Mouse (Mus musculus) heart, adult 2 months (tissue): ENCODE measurements around the gene Ppp6c. TPM values are rescaled to one million over a fixed set of nuclear protein-coding genes. Genes with fewer than 3 reads are reported as not detected.

Experiments
- DNase-seq, 2 experiments: peaks; one replicate each; pipeline ENCODE4 v3.0.0; 2021
- H3K27ac ChIP-seq: fragments of 200-600 bp; 2 replicates; pipeline ENCODE4 v1.8.1; 2022
- H3K27me3 ChIP-seq: fragments of 200-500 bp; 2 replicates; pipeline ENCODE4 v1.6.1; 2012; ENCODE audit warnings: mild to moderate bottlenecking, low read length, inconsistent platforms, mixed read lengths; ENCODE audit not compliant: control insufficient read depth, insufficient read depth
- H3K36me3 ChIP-seq: fragments of 200-500 bp; 2 replicates; pipeline ENCODE4 v1.6.1; 2012; ENCODE audit warnings: low read length, inconsistent platforms; ENCODE audit not compliant: control insufficient read depth, insufficient read depth
- H3K4me1 ChIP-seq: fragments of 200-500 bp; 2 replicates; pipeline ENCODE4 v1.6.1; 2011; ENCODE audit warnings: low read length; ENCODE audit not compliant: control insufficient read depth, insufficient read depth
- H3K4me3 ChIP-seq: fragments of 200-600 bp; 2 replicates; pipeline ENCODE4 v1.8.1; 2022
- H3K79me2 ChIP-seq: fragments of 200-500 bp; replicated peaks from 2 replicates; pipeline ENCODE4 v1.6.1; 2012; ENCODE audit warnings: mild to moderate bottlenecking, inconsistent platforms, low read length, moderate library complexity, mixed read lengths; ENCODE audit not compliant: control insufficient read depth, insufficient read depth
- H3K9ac ChIP-seq: fragments of 200-500 bp; 2 replicates; pipeline ENCODE4 v1.6.1; 2012; ENCODE audit warnings: low read depth, mild to moderate bottlenecking, control low read depth, inconsistent platforms, low read length, mixed read lengths
- CTCF ChIP-seq: fragments of 200-600 bp; IDR thresholded peaks from 2 replicates; pipeline ENCODE4 v1.8.1; 2022; ENCODE audit warnings: antibody characterized with exemption, mild to moderate bottlenecking, moderate library complexity
- EP300 ChIP-seq: fragments of 200-500 bp; IDR thresholded peaks from 2 replicates; pipeline ENCODE4 v1.6.1; 2011; ENCODE audit warnings: low read depth, low read length, control low read depth; ENCODE audit not compliant: insufficient read depth
- POLR2A ChIP-seq: fragments of 200-500 bp; IDR thresholded peaks from 2 replicates; pipeline ENCODE4 v1.6.1; 2011; ENCODE audit warnings: mild to moderate bottlenecking, low read depth, low read length, control low read depth; ENCODE audit not compliant: insufficient read depth
- WGBS: fragments of 180-500 bp; shearing (Covaris S2); methylation state at CpG from one replicate; pipeline ENCODE4 v1.1.7; 2018; 5-methylcytosine and 5-hydroxymethylcytosine counted together
- intact Hi-C: fragments of 180-260 bp; cut with DNase I; formaldehyde crosslinking; loops from one replicate; pipeline ENCODE4 v1.15.1; 2025
- polyA plus RNA-seq: library from polyadenylated mRNA; depleted of rRNA; stranded (reverse); fragments of >200 nt; gene quantifications from 2 replicates; pipeline ENCODE4 v1.2.3, GENCODE M21; 2012; rRNA removed
- total RNA-seq, 2 experiments: library from RNA; stranded (reverse); gene quantifications; 2 replicates each; pipeline ENCODE4 v1.2.3; 2021

The Ppp6c gene
- total and polyA plus RNA-seq, 3 experiments = 21.3 to 61.0 (median 50.0) TPM

- Histone ChIP-seq H3K4me3 (no peak overlapping the region), H3K36me3 (peaks cover 3% of the 10 kb centered on the region; the same call in 1 of the 2 replicates), H3K4me1 (peaks cover 1% of the 10 kb centered on the region), H3K79me2 (no peaks in the 10 kb centered on the region), H3K9ac (no peak overlapping the region), H3K27me3 (no peaks in the 10 kb centered on the region), H3K27ac (no peak overlapping the region; the same call in 1 of the 2 replicates)
- WGBS = 20% methylated on average over 1 of the region's 1 CpGs
- TF ChIP-seq POLR2A (no peak), CTCF (no peak), EP300 (no peak)
- DNase-seq = no peak
- intact Hi-C loops = no loop called here
These were observed 68.3 kb downstream of the Ppp6c start for GRCm38 (mm10) chr2:39157916-39158315.

GRCm38 (mm10) chr2:39156821-39157220, 69.4 kb downstream of the Ppp6c start:
- no peak overlapping the region for H3K9ac ChIP-seq
- no peaks in the 10 kb centered on the region for H3K79me2 ChIP-seq
- TF ChIP-seq POLR2A = no peak
- no peak for TF ChIP-seq CTCF
- TF ChIP-seq EP300 = no peak
- no peak for DNase-seq
- no peak overlapping the region for H3K27ac ChIP-seq
- intact Hi-C loops = no loop called here
- 63% methylated on average over 1 of the region's 1 CpGs for WGBS
- peaks cover 3% of the 10 kb centered on the region; the same call in 1 of the 2 replicates for H3K36me3 ChIP-seq
- peaks cover 1% of the 10 kb centered on the region for H3K4me1 ChIP-seq
- no peaks in the 10 kb centered on the region for H3K27me3 ChIP-seq
- no peak overlapping the region for H3K4me3 ChIP-seq

GRCm38 (mm10) chr2:39150943-39151342, 75.3 kb downstream of the Ppp6c start:
- TF ChIP-seq EP300 = no peak
- H3K9ac ChIP-seq = no peak overlapping the region
- no peak overlapping the region for H3K4me3 ChIP-seq
- no peak overlapping the region for H3K27ac ChIP-seq
- no peak for DNase-seq
- 70% methylated on average over 2 of the region's 2 CpGs for WGBS
- H3K4me1 ChIP-seq = no peaks in the 10 kb centered on the region; the same call in 1 of the 2 replicates
- H3K79me2 ChIP-seq = no peaks in the 10 kb centered on the region
- no peaks in the 10 kb centered on the region for H3K27me3 ChIP-seq
- no peaks in the 10 kb centered on the region for H3K36me3 ChIP-seq
- intact Hi-C loops = no loop called here

GRCm38 (mm10) chr2:39148075-39148474, 78.2 kb downstream of the Ppp6c start:
- Histone ChIP-seq H3K9ac (no peak overlapping the region), H3K79me2 (no peaks in the 10 kb centered on the region), H3K4me3 (no peak overlapping the region), H3K27ac (no peak overlapping the region), H3K27me3 (no peaks in the 10 kb centered on the region), H3K4me1 (no peaks in the 10 kb centered on the region; the same call in 1 of the 2 replicates), H3K36me3 (no peaks in the 10 kb centered on the region)
- intact Hi-C loops = no loop called here
- DNase-seq = no peak
- 13% methylated on average over 2 of the region's 2 CpGs for WGBS
- TF ChIP-seq CTCF = no peak
- TF ChIP-seq POLR2A = no peak
- TF ChIP-seq EP300 = no peak

GRCm38 (mm10) chr2:39146469-39146868, 79.8 kb downstream of the Ppp6c start:
- H3K4me1 ChIP-seq = no peaks in the 10 kb centered on the region; the same call in 1 of the 2 replicates
- H3K36me3 ChIP-seq = no peaks in the 10 kb centered on the region
- no peak overlapping the region for H3K27ac ChIP-seq
- H3K9ac ChIP-seq = no peak overlapping the region
- H3K27me3 ChIP-seq = no peaks in the 10 kb centered on the region
- no peak for DNase-seq
- H3K79me2 ChIP-seq = no peaks in the 10 kb centered on the region
- TF ChIP-seq POLR2A = no peak
- TF ChIP-seq EP300 = no peak
- no peak for TF ChIP-seq CTCF
- intact Hi-C loops = no loop called here
- no peak overlapping the region for H3K4me3 ChIP-seq
- WGBS = 92% methylated on average over 1 of the region's 1 CpGs

Other genes starting within 250 kb of the Ppp6c start
- under 1 TPM in 1 of 2 experiments, not detected in 1; 0.20 TPM for gene Wdr38, start 229.0 kb downstream of the Ppp6c start, total RNA-seq
- gene Wdr38, start 229.0 kb downstream of the Ppp6c start, polyA plus RNA-seq = 0.47 and 0.59 TPM in 2 replicates
- 100 to 1,000 TPM in 1 of 2 experiments, 10 to 100 TPM in 1; 85.1 to 102 TPM for gene Arpc5l, start 221.1 kb downstream of the Ppp6c start, total RNA-seq
- gene Arpc5l, start 221.1 kb downstream of the Ppp6c start, polyA plus RNA-seq = 38.8 and 51.5 TPM in 2 replicates
- gene Rpl35, start 220.8 kb downstream of the Ppp6c start, total RNA-seq = 100 to 1,000 TPM; 307 to 341 TPM
- 90.7 and 108 TPM in 2 replicates for gene Rpl35, start 220.8 kb downstream of the Ppp6c start, polyA plus RNA-seq
- gene Golga1, start 160.9 kb downstream of the Ppp6c start, total RNA-seq = 10 to 100 TPM; 13.4 to 14.0 TPM
- gene Golga1, start 160.9 kb downstream of the Ppp6c start, polyA plus RNA-seq = 7.6 and 18.3 TPM in 2 replicates
- gene Scai, start 35.7 kb downstream of the Ppp6c start, total RNA-seq = 1 to 10 TPM; 2.9 to 4.1 TPM
- 1.4 and 2.4 TPM in 2 replicates for gene Scai, start 35.7 kb downstream of the Ppp6c start, polyA plus RNA-seq